Comparison of ENCODE assay signal across 8 mouse cellular contexts in genomic region chr11:102319410-102319792, GRCm38 (mm10). TPM values are rescaled to one million over a fixed set of nuclear protein-coding genes. Genes with fewer than 3 reads are reported as not detected.
DNase-seq lines count a peak whose midpoint lies in the region; ATAC-seq lines count a peak whose summit lies in the region.

Gene Ubtf (minus strand): TSS chr11:102319742.

- peak; percentile 43 to 63; a peak in 3 of 4 replicates for ATAC-seq in hematopoietic stem cell, adult 5-6 weeks (replicated peaks in 1 of 2; ENCODE audit: insufficient read depth in 1 of 2, low FRiP score in 2 of 2, low TSS enrichment in 1 of 2, low read depth in 1 of 2, poor library complexity in 2 of 2, severe bottlenecking in 2 of 2)

- DNase-seq in NIH3T3 (ENCODE audit: low read depth): peak; percentile 90
- peak; percentile 96 for DNase-seq in cerebellum, adult 9-11 months
- peak in 1 of 2 experiments; percentile 86 for DNase-seq in frontal cortex, adult 2 months (ENCODE audit: extremely low spot score in 1 of 2, low spot score in 1 of 2)
- DNase-seq in layer of hippocampus, adult 9-11 months: peak; percentile 86
- peak; percentile 89 for DNase-seq in lung, postnatal 10 days
- DNase-seq in ovary, postnatal 14 days (ENCODE audit: low spot score): peak; percentile 74
- DNase-seq in thymus, postnatal 0 days (ENCODE audit: low spot score): peak; percentile 66

RNA-seq across cellular contexts. Expression of gene Ubtf, which starts in this region (rescaled TPM):
- 96.7 and 99.3 TPM in 2 replicates for polyA plus RNA-seq in frontal cortex, adult 2 months (2012; rRNA removed)
- 166 and 196 TPM in 2 replicates for total RNA-seq in hematopoietic stem cell, adult 5-6 weeks (2017)
- 95.2 and 96.8 TPM in 2 replicates for polyA plus RNA-seq in thymus, postnatal 0 days (2015; fragmentation: Nextera tagmentation; extraction: Ambion mirVana)
